Mouse (Mus musculus) cerebellum, postnatal 10 days (tissue): ENCODE measurements around the gene Stx7.

ENCODE experiments used
- DNase-seq, 2 experiments: peaks; one replicate each; pipeline ENCODE4 v3.0.0; 2021; ENCODE audit warnings: mixed read lengths in 2 of 2

Gene Stx7

GRCm38 (mm10) chr10:24167978-24168583 is 19.0 kb downstream of the Stx7 start:
- DNase-seq = no peak

- peak in 1 of 2 experiments; percentile 22 for DNase-seq
Measured at GRCm38 (mm10) chr10:24168854-24169253, 19.8 kb downstream of the Stx7 start.

GRCm38 (mm10) chr10:24171906-24172459 is 22.9 kb downstream of the Stx7 start:
- no peak for DNase-seq

- DNase-seq = peak; percentile 67 to 82
Measured at GRCm38 (mm10) chr10:24173210-24174001, 24.3 kb downstream of the Stx7 start.

DNA sequence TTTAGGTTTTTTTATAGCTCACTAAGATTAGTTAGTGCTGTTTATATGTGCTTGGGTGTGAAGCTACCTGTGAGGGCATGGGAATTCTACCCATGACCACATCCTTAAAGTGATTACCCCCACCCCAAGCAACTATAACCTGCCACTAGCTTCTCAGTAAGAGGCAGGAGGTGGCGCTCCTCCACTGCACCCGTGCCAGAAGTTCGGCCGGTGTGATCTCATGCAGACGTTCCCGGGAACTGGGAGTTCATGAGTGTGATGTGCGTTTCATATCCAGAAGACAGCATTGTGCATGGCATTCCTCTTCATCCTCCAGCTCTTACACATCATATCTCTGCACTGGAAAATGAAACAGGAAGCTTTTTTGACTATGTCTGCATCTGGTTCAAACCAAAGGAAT is 41.3 kb downstream of the Stx7 start:
- DNase-seq = peak; percentile 34 to 40

DNA sequence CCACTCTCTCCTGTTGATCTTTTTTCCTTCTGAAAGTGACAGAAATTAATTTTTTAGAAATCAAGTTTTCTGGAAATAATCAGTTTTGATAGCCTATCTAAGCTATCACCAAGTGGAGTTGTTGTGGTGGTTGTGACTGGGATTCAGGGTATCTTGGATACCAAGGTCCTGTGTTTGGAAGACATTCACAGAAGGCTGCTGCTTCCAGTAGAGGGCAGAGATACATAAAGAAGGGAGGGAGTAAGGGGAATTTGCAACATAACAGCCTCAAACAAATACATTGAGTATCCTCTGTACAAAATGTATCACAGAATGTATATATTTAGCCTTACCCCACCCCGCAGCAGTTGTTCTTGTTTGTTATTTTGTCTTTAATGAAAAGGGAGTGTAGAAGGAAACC is 42.9 kb downstream of the Stx7 start:
- DNase-seq = peak in 1 of 2 experiments; percentile 10

DNA sequence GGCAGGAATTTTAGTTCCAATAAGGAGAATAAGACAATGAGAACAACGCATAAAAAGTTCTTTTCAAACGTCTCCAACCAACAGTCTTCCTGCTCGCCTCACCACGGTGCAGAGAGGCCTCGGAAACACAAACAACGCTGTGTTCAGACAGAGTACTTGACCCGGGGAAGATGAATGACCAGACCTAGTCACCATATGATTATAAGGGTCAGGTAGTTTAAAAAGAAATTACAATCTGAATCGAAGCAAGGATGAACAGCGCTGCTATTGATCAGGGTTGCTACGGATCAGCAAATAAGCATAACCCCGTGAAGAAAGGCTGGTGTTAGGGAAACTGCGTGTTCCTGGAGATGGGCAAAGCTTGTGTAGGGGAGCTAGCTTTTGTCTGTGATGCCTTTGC is 50.2 kb downstream of the Stx7 start:
- DNase-seq = no peak

DNA sequence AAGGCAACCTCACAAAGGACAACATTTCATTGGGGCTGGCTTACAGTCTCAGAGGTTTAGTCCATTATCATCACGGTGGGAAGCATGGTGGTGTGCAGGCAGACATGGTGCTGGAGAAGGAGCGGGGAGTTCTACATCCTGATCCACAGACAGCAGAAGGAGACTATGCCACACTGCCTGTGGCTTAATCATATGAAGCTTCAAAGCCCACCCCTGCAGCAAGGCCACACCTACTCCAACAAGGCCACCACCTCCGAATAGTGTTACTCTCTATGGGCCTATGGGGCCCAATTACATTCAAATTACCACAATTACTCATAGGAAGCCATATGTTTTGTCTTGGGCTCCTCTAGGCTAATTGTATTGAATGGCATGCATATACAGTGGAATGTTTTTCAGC is 51.0 kb downstream of the Stx7 start:
- no peak for DNase-seq

DNA sequence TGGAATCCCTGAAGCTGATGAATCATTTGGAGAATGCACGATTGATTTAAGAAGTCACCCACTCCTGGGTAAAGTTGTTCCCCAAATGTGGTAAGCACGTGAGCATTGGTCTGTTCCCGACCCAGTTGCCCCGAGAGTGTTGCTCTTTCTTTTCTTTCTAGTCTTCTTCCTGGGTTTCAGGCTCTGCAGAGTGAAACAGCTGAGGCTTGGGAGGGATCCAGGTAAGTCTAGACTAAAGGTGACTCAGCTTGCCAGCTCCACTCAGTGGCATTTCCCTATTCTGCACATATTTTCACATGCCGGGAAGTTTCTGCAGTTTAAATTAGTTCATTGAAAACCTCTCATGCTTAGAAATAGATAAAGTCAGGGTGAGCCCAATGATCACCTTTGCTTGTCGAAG is 61.0 kb downstream of the Stx7 start:
- no peak for DNase-seq

DNA sequence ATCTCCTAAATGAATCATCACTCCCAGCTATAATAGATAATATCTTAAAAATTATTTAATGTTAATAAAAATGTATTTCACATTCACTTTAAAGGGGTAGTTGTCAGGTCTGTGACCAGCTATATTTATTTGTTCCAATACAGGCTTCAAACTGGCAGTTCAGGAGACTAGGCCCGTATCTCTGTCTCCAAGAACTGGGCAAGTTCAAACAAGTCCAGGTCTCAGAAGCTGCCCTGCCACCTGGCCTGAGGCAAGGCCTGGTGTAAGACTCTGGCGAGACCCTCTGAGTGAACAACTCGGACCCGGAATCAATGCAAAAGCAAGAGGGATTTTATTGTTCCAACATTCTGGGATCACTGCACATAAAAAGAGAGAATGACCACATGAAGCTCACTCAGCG is 64.2 kb downstream of the Stx7 start:
- DNase-seq = no peak

DNA sequence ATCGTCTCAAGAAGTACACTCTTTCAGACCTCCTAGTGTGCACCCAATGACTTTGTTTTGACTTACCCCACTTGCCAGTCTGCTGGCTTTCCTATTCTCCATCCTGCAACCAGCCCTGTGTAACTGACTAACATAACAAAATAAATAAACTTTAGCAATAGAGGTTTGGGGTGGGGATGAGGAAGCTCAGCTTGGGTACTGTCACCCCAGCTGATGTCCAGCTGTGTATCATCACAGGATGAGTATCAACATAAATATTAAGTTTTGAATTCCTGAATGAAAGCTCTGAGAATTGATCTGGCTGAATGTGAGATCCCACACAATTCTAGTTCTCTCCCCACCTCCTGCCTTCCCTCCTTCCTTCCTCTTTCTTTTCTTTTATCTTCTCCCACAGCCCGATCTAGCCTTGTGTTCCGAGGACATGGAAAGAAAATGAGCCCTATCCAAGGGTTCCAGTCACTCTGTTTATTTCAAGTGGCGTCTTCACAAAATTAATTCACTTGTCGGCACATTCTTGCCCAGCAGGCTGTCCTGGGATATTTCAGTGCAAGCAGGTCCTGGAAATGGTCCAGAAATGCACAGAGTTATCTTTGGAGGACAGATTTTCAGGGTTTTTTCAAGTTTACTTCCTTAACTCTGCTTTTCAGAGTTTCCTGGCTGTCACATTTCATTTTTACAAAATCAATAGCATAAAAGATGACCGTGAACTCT is 68.6 kb downstream of the Stx7 start:
- DNase-seq = no peak

- no peak for DNase-seq
Measured at GRCm38 (mm10) chr10:24220931-24221330, 71.8 kb downstream of the Stx7 start.

DNA sequence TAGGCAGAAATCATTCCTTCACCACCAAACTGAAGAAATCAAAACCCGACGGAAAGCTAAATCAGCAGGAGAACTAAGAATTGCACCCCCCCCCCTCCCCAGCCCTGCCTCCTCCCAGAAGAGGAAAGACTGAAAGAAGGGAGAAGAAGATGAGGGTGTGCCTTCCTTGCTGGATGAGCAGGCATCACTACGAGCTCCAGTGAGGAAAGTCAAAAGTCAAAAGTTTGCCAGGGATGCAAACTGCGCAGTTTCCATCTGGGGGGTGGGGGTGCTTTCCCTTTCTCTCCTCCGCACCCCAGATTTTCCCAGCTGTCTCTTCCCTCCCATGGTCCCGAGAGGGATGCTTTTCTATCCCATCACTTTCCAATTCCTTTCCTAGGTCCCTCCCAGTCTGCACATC is 73.8 kb downstream of the Stx7 start:
- no peak for DNase-seq

DNA sequence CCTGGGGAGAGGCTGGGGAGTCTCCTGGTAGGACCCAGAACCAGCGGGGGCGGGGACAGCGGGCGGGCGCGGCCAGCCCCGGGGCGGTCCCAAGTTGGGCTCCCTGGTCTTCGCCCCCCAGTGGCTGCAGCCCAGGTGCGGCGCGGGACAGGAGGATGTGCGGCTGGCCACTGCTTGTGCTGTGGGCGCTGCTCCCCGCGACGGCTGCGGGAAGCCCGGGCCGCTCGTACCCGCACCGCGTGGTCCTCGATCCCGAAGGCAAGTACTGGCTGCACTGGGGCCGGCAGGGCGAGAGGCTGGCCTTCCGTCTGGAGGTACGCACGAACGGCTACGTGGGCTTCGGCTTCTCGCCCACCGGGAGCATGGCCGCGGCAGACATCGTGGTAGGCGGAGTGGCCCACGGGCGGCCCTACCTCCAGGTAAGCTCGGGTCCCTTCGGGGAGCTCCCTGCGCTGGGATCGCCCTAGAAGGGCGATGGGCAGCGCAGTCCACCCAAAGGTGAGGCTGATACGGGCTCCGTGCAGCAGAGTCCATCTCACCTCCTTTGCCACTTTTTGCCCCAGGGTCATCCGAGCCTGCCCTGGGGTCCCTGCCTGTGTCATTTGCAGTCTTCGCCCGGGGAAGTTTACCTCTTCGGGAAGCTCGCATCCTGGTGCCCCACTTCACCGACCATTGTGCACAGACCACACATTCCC is 74.5 kb downstream of the Stx7 start, which contains the start of gene Moxd1:
TSS of gene Moxd1 (plus strand) at position 69 of the 695 bp plus-strand sequence.
- peak; percentile 34 for DNase-seq

DNA sequence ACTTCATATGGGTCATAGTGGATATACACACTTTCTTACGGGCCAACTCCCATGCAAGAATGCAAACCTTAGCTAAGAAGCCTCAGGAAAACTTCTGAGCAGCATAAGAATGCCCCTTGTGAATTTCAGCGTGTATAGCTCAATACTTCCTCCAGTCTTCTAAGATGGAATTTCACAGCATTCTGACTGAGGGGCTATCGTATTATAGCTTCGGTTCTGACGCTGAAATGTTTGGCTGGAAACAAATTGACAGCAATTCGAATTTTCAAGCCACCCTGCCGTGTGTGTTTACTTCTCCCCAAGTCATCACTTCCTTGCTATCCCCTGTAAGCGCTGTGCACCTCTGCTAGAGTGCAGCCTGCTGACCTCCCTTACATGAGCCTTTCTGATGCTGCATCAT is 75.5 kb downstream of the Stx7 start:
- DNase-seq = no peak

GRCm38 (mm10) chr10:24228318-24229183 is 79.4 kb downstream of the Stx7 start:
- no peak for DNase-seq

DNA sequence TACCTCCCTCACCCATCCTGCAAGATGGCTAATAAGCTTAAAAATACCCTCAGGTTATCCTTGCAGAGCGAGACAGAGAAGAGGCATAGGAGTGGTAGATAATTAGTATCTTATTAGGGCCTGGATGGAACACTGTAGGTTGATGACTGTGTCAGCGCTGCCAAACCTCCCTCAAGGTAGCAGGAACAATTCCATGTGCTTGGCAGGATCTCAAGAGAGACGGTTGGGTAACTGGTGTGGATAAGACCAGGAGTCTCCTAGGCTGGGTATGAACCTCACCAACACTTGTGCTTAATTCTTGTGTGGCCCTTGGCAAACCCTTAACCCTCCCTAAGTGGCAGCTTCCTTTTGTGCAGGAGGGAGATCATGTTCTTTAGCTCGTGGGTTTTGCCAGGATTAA is 83.2 kb downstream of the Stx7 start:
- peak; percentile 34 to 41 for DNase-seq

GRCm38 (mm10) chr10:24235426-24236283 is 86.6 kb downstream of the Stx7 start:
- no peak for DNase-seq
